Mouse (Mus musculus): ENCODE data around the gene Cep19.
A peak's percentile ranks its signal among the peaks of the same experiment; 100 is the strongest.
"Not testable (repeated sequence)": the region's sequence is repeated elsewhere in the genome, so short reads cannot be mapped to it uniquely, and the experiment has no call there.

The Cep19 gene

DNA sequence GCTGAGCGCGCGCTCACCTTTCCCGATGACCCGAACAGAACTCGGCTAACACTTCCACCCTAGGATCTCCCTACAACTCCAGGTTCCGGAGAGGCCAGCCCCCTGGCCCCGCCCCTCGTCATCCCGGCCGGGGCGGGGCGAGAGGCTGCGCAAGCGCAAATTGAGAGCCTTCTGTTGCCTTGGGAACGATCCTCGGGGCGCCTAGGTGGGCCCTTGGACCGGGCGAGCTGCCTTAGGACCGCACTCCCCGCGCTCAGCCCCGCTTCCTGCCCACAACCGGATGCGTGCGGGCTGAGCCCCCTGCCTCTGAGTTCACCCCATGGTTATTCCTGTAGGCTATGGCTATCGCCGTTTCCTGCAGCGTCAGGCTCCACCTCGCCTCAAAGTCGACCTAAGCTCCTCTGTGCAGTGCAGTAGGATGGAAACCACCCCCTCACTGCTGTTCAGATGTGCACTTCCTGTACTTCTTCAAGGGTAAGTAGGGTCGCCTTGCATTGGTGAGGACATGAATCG lies at the start of gene Cep19, which contains the start of gene Pigx:
Cep19 (plus strand) TSS at position 163 of the 513 bp plus-strand sequence.
Pigx (minus strand) TSS at position 103 of the 513 bp plus-strand sequence.
- DNase-seq (ENCODE audit: low spot score): peak; percentile 84

DNA sequence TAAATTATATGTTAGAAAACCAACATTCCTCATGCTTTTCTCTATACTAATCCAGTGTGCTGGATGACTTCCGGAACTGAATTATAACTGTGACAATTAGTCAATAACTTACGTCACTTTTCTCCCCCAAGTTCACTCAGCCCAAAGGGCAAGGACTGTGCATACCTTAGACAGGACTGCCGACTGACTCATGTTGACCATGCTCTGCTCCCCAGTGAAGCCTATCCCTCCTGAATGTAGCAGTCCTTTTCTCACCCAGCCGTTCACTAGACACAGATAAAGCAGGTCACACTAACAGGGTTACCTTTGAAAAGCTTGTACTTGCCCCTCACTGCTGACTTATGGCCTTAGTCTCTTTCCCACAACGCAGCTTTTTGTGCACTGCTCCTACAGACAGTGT lies 40.8 kb upstream of the Cep19 start:
- DNase-seq (ENCODE audit: low spot score): no peak

GRCm38 (mm10) chr16:32059840-32060523 lies 39.6 kb upstream of the Cep19 start:
- no peak for DNase-seq (ENCODE audit: low spot score)

DNA sequence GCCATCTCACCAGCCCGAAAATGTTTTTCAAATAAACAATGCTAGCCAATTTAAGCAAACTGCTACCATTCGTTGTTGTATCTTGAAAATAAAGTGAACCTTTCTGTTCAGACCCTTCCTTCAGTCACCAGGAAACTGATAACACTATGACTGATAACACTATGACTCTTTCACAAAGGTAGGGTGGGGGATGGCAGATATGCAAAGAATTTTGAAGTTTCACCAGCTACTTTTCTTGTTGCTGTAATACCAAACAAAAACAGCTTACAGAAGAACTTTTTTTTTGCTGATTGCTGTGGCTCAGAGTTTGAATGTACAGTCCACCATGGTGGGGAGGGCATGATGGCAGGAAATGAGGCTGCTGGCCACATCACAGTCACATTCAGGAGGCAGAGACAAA lies 37.4 kb upstream of the Cep19 start:
- DNase-seq (ENCODE audit: low spot score): no peak

DNA sequence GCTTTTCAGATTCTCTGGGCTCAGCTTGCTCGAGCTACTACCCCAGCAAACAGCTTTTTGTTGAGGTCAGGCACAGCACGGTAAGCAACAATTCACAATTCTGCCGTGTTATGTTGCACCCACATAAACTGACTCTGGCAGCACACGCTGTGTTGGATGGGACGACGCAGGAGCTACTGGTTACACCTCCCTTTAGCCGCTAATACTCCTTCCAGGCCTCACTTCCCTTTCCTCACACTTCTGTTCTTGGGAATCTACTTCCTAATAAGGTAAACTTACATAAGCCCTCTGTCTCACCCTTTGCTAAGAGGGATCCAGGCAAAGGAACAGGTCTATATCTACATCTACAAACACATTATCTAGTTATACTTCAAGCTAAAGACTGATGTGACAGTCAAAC lies 35.7 kb upstream of the Cep19 start:
- no peak for DNase-seq (ENCODE audit: low spot score)

- no peak for DNase-seq (ENCODE audit: low spot score)
These were observed 32.7 kb upstream of the Cep19 start for GRCm38 (mm10) chr16:32066899-32067298.

DNA sequence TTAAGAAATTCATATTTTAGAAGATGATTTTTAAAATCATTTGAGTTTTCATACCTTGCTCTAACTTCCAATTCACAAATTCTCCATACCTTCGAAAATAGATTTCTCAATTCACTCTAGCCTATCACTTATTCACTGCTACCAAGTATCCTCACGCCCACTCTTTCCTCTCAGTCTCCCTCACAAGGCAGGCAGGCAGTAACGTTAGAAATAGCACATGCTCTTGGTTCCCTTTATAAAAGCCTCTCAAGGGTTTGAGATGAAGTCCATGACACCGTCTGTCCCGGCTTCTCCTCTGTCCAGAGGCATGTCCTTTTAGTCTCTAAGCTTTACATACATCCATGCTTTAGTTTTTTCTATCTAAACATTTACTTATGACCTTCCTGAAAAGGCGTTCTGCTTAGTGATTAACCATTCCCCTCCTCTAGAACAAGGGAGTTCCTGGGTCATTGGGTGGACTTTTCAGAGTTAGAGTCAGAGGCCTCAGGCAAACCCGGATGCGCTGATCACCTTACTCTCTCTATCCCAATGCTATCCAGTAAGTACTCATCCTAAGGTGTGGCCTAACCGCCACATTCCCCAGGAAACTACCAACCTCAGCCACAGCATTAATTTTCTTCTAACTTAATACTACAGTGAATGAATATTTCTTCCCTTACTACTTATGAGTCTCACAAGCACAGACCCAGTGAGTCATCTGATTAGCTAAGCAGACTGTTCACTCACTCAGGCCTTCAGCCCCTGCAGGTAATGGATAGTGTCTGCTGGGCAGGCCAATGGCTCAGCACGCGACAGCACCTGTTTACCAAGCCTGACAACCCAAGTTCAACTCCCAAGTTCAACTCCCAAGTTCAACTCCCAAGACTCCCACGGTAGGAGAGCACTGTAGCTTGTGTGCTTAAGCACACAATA lies 31.0 kb upstream of the Cep19 start:
- no peak for DNase-seq (ENCODE audit: low spot score)

GRCm38 (mm10) chr16:32070070-32070469 lies 29.5 kb upstream of the Cep19 start:
- DNase-seq (ENCODE audit: low spot score): not testable (repeated sequence)

- no peak for DNase-seq (ENCODE audit: low spot score)
These were observed 23.8 kb upstream of the Cep19 start for GRCm38 (mm10) chr16:32075762-32076161.

- DNase-seq (ENCODE audit: low spot score): no peak
These were observed 23.2 kb upstream of the Cep19 start for GRCm38 (mm10) chr16:32076406-32076805.

- DNase-seq (ENCODE audit: low spot score): no peak
These were observed 21.8 kb upstream of the Cep19 start for GRCm38 (mm10) chr16:32077648-32078407.

DNA sequence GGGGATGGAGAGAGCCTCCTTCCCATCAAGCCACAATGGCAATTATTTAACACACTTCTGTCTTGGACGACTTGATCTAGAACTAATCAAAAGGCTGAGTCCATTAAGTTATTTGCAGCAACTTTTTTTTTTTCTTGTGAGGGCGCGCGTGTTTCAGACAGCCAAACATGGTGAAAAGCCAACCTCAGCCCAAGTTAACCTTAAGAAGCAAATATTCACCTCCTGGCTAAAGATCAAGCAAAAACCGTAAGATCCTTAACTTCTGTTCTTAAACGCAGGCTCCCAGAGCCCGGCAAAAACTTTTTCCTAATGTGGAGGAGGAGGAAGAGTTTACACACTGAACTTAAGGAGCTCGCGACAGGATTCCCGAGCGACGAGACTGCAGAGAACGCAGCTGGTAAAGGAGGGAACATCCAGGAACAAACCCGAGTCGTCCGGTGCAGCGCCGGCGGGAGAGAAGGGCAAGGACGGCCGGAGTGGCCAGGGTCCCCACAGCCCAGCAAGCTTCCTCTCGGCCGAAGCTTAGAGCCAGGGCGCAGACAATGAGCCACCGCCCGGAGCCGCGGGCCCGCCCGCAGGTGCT lies 21.1 kb upstream of the Cep19 start:
- no peak for DNase-seq (ENCODE audit: low spot score)

GRCm38 (mm10) chr16:32078991-32079511 lies 20.5 kb upstream of the Cep19 start, which contains the start of gene Pak2:
Gene Pak2 (minus strand): TSS chr16:32079342.
- peak; percentile 83 for DNase-seq (ENCODE audit: low spot score)

DNA sequence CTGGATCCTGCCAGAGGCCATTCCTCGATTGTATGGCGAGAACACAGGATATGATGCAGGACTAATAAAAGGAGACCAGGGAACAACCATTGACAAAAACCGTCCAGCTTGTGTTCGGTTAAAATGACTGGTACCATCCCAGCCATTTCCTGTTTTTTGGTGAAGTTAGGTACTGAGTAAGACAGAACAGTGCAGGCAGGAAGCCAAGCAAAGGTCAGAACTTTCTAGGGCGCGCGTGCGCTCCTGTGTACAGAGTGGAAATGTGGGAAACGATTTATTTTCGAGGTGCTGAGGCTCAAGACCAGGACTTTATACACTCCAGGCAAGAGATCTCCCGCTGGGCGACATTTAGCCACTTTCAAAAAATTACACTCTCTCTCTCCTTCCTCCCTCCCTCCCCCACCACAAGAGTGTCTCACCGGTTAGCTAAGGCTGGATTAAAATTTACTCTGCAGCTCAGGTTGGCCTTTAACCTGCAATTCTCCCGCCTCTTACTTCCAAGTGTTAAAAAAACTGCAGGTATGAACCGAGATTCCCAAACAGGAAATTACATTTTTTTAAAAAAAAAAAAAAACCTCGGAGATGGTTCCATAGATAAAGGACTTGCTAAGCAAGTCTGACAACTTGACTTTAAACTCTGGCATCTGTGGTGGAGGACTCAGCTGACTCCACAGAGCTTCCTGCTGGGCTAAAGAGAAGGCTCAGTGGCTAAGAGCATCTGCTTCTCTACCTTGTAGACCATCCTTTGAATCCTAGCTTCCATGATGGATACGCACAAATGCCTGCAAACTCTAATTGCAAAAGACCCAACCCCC lies 11.8 kb upstream of the Cep19 start:
- DNase-seq (ENCODE audit: low spot score): no peak

DNA sequence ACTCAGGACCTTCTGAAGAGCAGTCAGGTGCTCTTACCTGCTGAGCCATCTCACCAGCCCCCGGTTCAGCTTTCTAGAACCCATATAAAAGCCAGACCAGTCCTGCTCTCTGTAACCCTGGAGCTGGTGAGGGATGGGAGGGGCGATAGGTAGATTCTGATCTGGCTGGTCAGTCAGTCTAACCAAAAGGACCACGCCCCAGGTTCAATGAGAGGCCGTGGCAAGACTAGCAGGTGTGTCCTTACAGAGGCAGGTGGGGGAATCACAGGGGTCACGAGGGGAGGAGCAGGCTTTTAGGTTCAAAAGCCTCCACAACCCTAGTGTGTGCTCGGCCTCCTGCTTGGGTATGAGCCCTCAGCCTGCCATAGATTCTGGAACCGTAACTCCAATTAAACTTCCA lies 8.1 kb upstream of the Cep19 start:
- no peak for DNase-seq (ENCODE audit: low spot score)

DNA sequence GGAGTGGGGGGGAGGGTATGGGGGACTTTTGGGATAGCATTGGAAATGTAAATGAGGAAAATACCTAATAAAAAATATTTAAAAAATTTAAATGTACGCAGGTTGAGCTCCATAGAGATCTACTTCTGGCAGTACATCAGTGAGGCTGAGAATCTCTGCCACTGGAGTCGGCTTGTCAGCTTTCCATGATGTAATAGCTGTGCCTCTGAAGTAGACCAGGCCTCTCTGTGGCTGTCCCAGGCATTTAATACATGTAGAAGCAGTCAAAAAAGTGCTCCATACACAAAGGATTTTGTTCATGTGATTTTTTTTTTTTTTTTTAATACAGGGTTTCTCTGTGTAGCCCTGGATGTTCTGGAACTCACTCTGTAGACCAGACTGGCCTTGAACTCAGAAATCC lies 1.8 kb upstream of the Cep19 start:
- not testable (repeated sequence) for DNase-seq (ENCODE audit: low spot score)

- no peak for DNase-seq (ENCODE audit: low spot score)
These were observed 533 bp upstream of the Cep19 start for GRCm38 (mm10) chr16:32098897-32099637.

GRCm38 (mm10) chr16:32102295-32102694 lies 2.7 kb downstream of the Cep19 start:
- DNase-seq (ENCODE audit: low spot score): no peak

DNA sequence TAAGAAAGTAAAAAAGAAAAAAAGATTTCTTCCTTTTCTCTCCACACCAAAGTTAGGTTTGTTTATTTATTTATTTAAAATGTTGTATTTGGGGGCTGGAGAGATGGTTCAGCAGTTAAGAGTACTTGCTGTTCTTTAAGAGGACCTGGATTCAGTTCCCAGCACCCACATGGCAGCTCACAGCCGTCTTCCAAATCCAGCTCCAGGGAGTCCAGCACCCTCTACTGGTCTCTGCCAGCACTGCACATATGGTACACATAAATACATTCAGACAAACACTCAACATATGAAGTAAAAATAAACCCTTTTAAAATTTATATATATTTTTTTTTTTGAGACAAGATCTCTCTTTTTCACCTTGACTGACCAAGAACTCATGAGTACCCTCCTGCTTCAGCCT lies 6.1 kb downstream of the Cep19 start:
- no peak for DNase-seq (ENCODE audit: low spot score)
